Mouse (Mus musculus): ENCODE data around the gene Slc35d3. TPM values are rescaled to one million over a fixed set of nuclear protein-coding genes. Genes with fewer than 3 reads are reported as not detected.

The Slc35d3 gene
- polyA plus RNA-seq, 1 experiment, result 0.20 TPM

- no peak for DNase-seq
- Histone ChIP-seq H3K27ac (ENCODE audit: insufficient read depth, low read depth, low read length) (no peak overlapping the region), H3K36me3 (ENCODE audit: control insufficient read depth, insufficient read depth, low read length) (no peaks in the 10 kb centered on the region), H3K4me3 (ENCODE audit: insufficient read depth, low read depth, low read length) (no peak overlapping the region), H3K4me1 (ENCODE audit: control insufficient read depth, insufficient read depth, low read length) (no peaks in the 10 kb centered on the region), H3K27me3 (replicated peaks; ENCODE audit: control insufficient read depth, insufficient read depth, low read length) (no peaks in the 10 kb centered on the region)
- TF ChIP-seq POLR2A (IDR thresholded peaks at IDR 0.05; ENCODE audit: low read depth, low read length) (no peak), CTCF (conservative IDR thresholded peaks at IDR 0.05; ENCODE audit: insufficient read depth, insufficient read length, low read depth, low read length) (no peak)
- WGBS, result 41% methylated on average over 8 of the region's 8 CpGs
These were observed 35.9 kb downstream of the Slc35d3 start for GRCm38 (mm10) chr10:19815371-19815770.

- Histone ChIP-seq H3K36me3 (ENCODE audit: control insufficient read depth, insufficient read depth, low read length) (no peaks in the 10 kb centered on the region), H3K4me3 (ENCODE audit: insufficient read depth, low read depth, low read length) (no peak overlapping the region), H3K27ac (ENCODE audit: insufficient read depth, low read depth, low read length) (no peak overlapping the region), H3K4me1 (ENCODE audit: control insufficient read depth, insufficient read depth, low read length) (no peaks in the 10 kb centered on the region), H3K27me3 (replicated peaks; ENCODE audit: control insufficient read depth, insufficient read depth, low read length) (no peaks in the 10 kb centered on the region)
- TF ChIP-seq CTCF (conservative IDR thresholded peaks at IDR 0.05; ENCODE audit: insufficient read depth, insufficient read length, low read depth, low read length) (peak; percentile 40), POLR2A (IDR thresholded peaks at IDR 0.05; ENCODE audit: low read depth, low read length) (no peak)
- WGBS, result 64% methylated on average over 9 of the region's 9 CpGs
- DNase-seq, result peak; percentile 3
These were observed 39.7 kb downstream of the Slc35d3 start for GRCm38 (mm10) chr10:19811436-19812172.

- TF ChIP-seq POLR2A (IDR thresholded peaks at IDR 0.05; ENCODE audit: low read depth, low read length), result no peak
- no peak for TF ChIP-seq CTCF (conservative IDR thresholded peaks at IDR 0.05; ENCODE audit: insufficient read depth, insufficient read length, low read depth, low read length)
- H3K4me1 ChIP-seq (ENCODE audit: control insufficient read depth, insufficient read depth, low read length), result no peaks in the 10 kb centered on the region
- no peaks in the 10 kb centered on the region for H3K27me3 ChIP-seq (replicated peaks; ENCODE audit: control insufficient read depth, insufficient read depth, low read length)
- no peaks in the 10 kb centered on the region for H3K36me3 ChIP-seq (ENCODE audit: control insufficient read depth, insufficient read depth, low read length)
- H3K27ac ChIP-seq (ENCODE audit: insufficient read depth, low read depth, low read length), result no peak overlapping the region
- no peak overlapping the region for H3K4me3 ChIP-seq (ENCODE audit: insufficient read depth, low read depth, low read length)
- no peak for DNase-seq
- WGBS, result 81% methylated on average over 7 of the region's 7 CpGs
These were observed 46.5 kb downstream of the Slc35d3 start for GRCm38 (mm10) chr10:19804763-19805162.

GRCm38 (mm10) chr10:19802958-19803357, 48.3 kb downstream of the Slc35d3 start:
- Histone ChIP-seq H3K4me3 (ENCODE audit: insufficient read depth, low read depth, low read length) (no peak overlapping the region), H3K27me3 (replicated peaks; ENCODE audit: control insufficient read depth, insufficient read depth, low read length) (no peaks in the 10 kb centered on the region), H3K36me3 (ENCODE audit: control insufficient read depth, insufficient read depth, low read length) (no peaks in the 10 kb centered on the region), H3K4me1 (ENCODE audit: control insufficient read depth, insufficient read depth, low read length) (no peaks in the 10 kb centered on the region), H3K27ac (ENCODE audit: insufficient read depth, low read depth, low read length) (no peak overlapping the region)
- WGBS, result 83% methylated on average over 7 of the region's 7 CpGs
- DNase-seq, result no peak
- no peak for TF ChIP-seq POLR2A (IDR thresholded peaks at IDR 0.05; ENCODE audit: low read depth, low read length)
- no peak for TF ChIP-seq CTCF (conservative IDR thresholded peaks at IDR 0.05; ENCODE audit: insufficient read depth, insufficient read length, low read depth, low read length)

Other genes with a start within 250 kb of the Slc35d3 start
- 0.67 TPM in 1 of 2 replicates, not detected in the other for gene Il22ra2, start 229.5 kb downstream of the Slc35d3 start, polyA plus RNA-seq (2012; rRNA removed)
- 0.06 TPM in 1 of 2 replicates, not detected in the other for gene Il20ra, start 138.9 kb downstream of the Slc35d3 start, polyA plus RNA-seq (2012; rRNA removed)
- gene Pex7, start 56.2 kb upstream of the Slc35d3 start, polyA plus RNA-seq (2012; rRNA removed), result 87.4 and 90.9 TPM in 2 replicates
- 9.0 and 11.3 TPM in 2 replicates for gene Map3k5, start 83.0 kb upstream of the Slc35d3 start, polyA plus RNA-seq (2012; rRNA removed)